Mouse (Mus musculus) brain, embryonic 14.5 days (tissue): ENCODE data around the gene St3gal5.
"Not testable (repeated sequence)": the region's sequence is repeated elsewhere in the genome, so short reads cannot be mapped to it uniquely, and the experiment has no call there.

ENCODE experiments used
- CTCF ChIP-seq: fragments of 200-500 bp; IDR thresholded peaks from 2 replicates; pipeline ENCODE4 v1.5.1; 2012; ENCODE audit warnings: inconsistent platforms, mild to moderate bottlenecking, moderate library complexity, borderline replicate concordance; ENCODE audit not compliant: insufficient read depth, insufficient read length; ENCODE audit errors: extremely low read depth
- POLR2A ChIP-seq: fragments of 200-500 bp; IDR thresholded peaks from 2 replicates; pipeline ENCODE4 v1.6.1; 2012; ENCODE audit warnings: mild to moderate bottlenecking, inconsistent platforms, borderline replicate concordance; ENCODE audit not compliant: poor library complexity, insufficient read depth, insufficient read length, severe bottlenecking; ENCODE audit errors: extremely low read depth

- TF ChIP-seq POLR2A, CTCF: not testable (repeated sequence)
Measured at GRCm38 (mm10) chr6:72154008-72154407, 56.6 kb downstream of the St3gal5 start.
